Mouse (Mus musculus): Measurements from ENCODE around the gene Cep19. TPM values are rescaled to one million over a fixed set of nuclear protein-coding genes. Genes with fewer than 3 reads are reported as not detected.
A peak's percentile ranks its signal among the peaks of the same experiment; 100 is the strongest.

Cep19 gene
- polyA plus RNA-seq, 1 experiment from 2014 or later = 43.3 TPM

DNA sequence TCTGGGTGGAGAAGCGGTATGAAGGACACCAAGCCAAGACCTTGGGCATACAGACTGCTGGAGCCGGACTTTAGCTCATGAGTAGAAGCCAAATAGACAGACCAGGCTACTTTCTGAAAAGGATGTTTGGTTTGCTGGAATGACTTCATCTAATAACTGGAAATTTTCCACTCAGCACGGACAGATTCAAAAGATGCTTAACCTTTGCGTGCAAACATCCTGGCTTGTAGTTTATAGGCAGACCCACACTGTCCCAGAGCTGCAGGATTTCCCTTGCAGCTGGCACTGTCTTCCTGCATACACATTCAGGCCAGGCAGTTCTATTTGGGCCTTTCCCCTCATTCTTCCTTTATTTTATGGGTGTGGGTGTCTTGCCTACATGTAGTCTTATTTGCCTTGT, 27.4 kb downstream of the Cep19 start:
- DNase-seq (ENCODE audit: low spot score) (no peak), ATAC-seq (replicated peaks; ENCODE audit: low FRiP score) (no peak)
- Histone ChIP-seq H3K9me3 (ENCODE audit: control insufficient read depth, low read length) (no peaks in the 10 kb centered on the region), H3K27me3 (ENCODE audit: control insufficient read depth, insufficient read depth, low read length) (no peaks in the 10 kb centered on the region), H3K9ac (ENCODE audit: low read length) (no peak overlapping the region), H3K4me3 (ENCODE audit: low read depth, low read length) (no peak overlapping the region), H3K27ac (ENCODE audit: low read depth, low read length) (no peak overlapping the region), H3K4me1 (replicated peaks; ENCODE audit: control insufficient read depth, insufficient read depth, low read length) (no peaks in the 10 kb centered on the region), H3K36me3 (ENCODE audit: control insufficient read depth, insufficient read depth, low read length) (no peaks in the 10 kb centered on the region), H3K4me2 (ENCODE audit: low read depth, low read length, severe bottlenecking) (no peak overlapping the region)
- 94% methylated on average over 4 of the region's 4 CpGs for WGBS

- Histone ChIP-seq H3K9ac (ENCODE audit: low read length) (no peak overlapping the region), H3K36me3 (ENCODE audit: control insufficient read depth, insufficient read depth, low read length) (no peaks in the 10 kb centered on the region), H3K27ac (ENCODE audit: low read depth, low read length) (no peak overlapping the region), H3K4me1 (replicated peaks; ENCODE audit: control insufficient read depth, insufficient read depth, low read length) (no peaks in the 10 kb centered on the region), H3K4me2 (ENCODE audit: low read depth, low read length, severe bottlenecking) (no peak overlapping the region), H3K4me3 (ENCODE audit: low read depth, low read length) (no peak overlapping the region), H3K9me3 (ENCODE audit: control insufficient read depth, low read length) (no peaks in the 10 kb centered on the region), H3K27me3 (ENCODE audit: control insufficient read depth, insufficient read depth, low read length) (no peaks in the 10 kb centered on the region)
- no peak for DNase-seq (ENCODE audit: low spot score)
- ATAC-seq (replicated peaks; ENCODE audit: low FRiP score) = no peak
- 84% methylated on average over 20 of the region's 20 CpGs for WGBS
Measured at GRCm38 (mm10) chr16:32129449-32130189, 30.0 kb downstream of the Cep19 start.

GRCm38 (mm10) chr16:32130190-32130826, 30.7 kb downstream of the Cep19 start:
- H3K9ac ChIP-seq (ENCODE audit: low read length) = no peak overlapping the region
- no peaks in the 10 kb centered on the region for H3K27me3 ChIP-seq (ENCODE audit: control insufficient read depth, insufficient read depth, low read length)
- no peaks in the 10 kb centered on the region for H3K4me1 ChIP-seq (replicated peaks; ENCODE audit: control insufficient read depth, insufficient read depth, low read length)
- DNase-seq (ENCODE audit: low spot score) = no peak
- no peak overlapping the region for H3K4me3 ChIP-seq (ENCODE audit: low read depth, low read length)
- no peak overlapping the region for H3K27ac ChIP-seq (ENCODE audit: low read depth, low read length)
- no peaks in the 10 kb centered on the region for H3K9me3 ChIP-seq (ENCODE audit: control insufficient read depth, low read length)
- no peak for ATAC-seq (replicated peaks; ENCODE audit: low FRiP score)
- no peaks in the 10 kb centered on the region for H3K36me3 ChIP-seq (ENCODE audit: control insufficient read depth, insufficient read depth, low read length)
- H3K4me2 ChIP-seq (ENCODE audit: low read depth, low read length, severe bottlenecking) = no peak overlapping the region
- 77% methylated on average over 16 of the region's 16 CpGs for WGBS

DNA sequence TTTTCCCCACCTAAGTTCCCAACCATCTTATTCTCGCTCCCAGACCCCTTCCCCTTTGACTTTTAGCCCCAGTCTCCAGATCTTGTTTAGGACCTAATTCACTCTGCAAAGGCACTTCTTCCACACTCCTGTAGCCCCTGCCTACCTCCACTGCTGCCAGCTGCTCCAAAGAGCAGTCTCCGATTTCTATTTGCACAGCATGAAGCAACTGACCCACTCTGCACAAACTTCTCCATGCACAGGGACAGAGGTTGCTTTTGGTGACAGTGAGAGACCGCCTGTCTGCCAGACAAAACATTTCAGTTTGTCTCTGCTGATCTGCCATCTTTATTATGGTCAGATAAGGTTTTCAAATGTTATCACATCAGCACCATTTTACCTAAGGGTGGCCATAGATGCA, 33.5 kb downstream of the Cep19 start:
- ATAC-seq (replicated peaks; ENCODE audit: low FRiP score) (no peak), DNase-seq (ENCODE audit: low spot score) (no peak)
- WGBS = 79% methylated on average over 3 of the region's 3 CpGs
- Histone ChIP-seq H3K27ac (ENCODE audit: low read depth, low read length) (no peak overlapping the region), H3K27me3 (ENCODE audit: control insufficient read depth, insufficient read depth, low read length) (no peaks in the 10 kb centered on the region), H3K36me3 (ENCODE audit: control insufficient read depth, insufficient read depth, low read length) (no peaks in the 10 kb centered on the region), H3K4me1 (replicated peaks; ENCODE audit: control insufficient read depth, insufficient read depth, low read length) (no peaks in the 10 kb centered on the region), H3K9me3 (ENCODE audit: control insufficient read depth, low read length) (no peaks in the 10 kb centered on the region), H3K4me2 (ENCODE audit: low read depth, low read length, severe bottlenecking) (no peak overlapping the region), H3K4me3 (ENCODE audit: low read depth, low read length) (no peak overlapping the region), H3K9ac (ENCODE audit: low read length) (no peak overlapping the region)

GRCm38 (mm10) chr16:32135842-32136357, 36.3 kb downstream of the Cep19 start:
- Histone ChIP-seq H3K4me2 (ENCODE audit: low read depth, low read length, severe bottlenecking) (no peak overlapping the region), H3K36me3 (ENCODE audit: control insufficient read depth, insufficient read depth, low read length) (no peaks in the 10 kb centered on the region), H3K9me3 (ENCODE audit: control insufficient read depth, low read length) (no peaks in the 10 kb centered on the region), H3K27ac (ENCODE audit: low read depth, low read length) (no peak overlapping the region), H3K9ac (ENCODE audit: low read length) (no peak overlapping the region), H3K4me1 (replicated peaks; ENCODE audit: control insufficient read depth, insufficient read depth, low read length) (no peaks in the 10 kb centered on the region), H3K4me3 (ENCODE audit: low read depth, low read length) (no peak overlapping the region), H3K27me3 (ENCODE audit: control insufficient read depth, insufficient read depth, low read length) (no peaks in the 10 kb centered on the region)
- DNase-seq (ENCODE audit: low spot score) (peak; percentile 16), ATAC-seq (replicated peaks; ENCODE audit: low FRiP score) (no peak)
- WGBS = 82% methylated on average over 7 of the region's 7 CpGs

DNA sequence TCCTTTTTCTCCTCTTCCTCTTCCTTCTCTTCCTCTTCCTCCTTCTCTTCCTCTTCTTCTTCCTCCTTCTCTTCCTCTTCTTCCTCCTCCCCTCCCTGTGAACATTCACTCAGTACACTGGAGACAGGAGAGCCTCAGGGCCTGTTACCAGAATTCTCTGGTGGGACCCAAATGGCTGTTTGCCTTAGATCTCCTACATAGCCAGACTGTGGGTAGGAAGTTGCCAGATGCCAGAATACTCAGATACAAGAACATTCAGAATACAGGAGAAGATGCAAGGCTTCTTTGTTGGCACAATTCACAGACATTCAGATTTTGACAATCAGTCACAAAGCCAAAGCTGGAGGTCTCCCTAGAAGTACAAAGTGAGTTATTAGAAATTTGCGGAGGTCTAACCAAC, 39.4 kb downstream of the Cep19 start:
- Histone ChIP-seq H3K36me3 (ENCODE audit: control insufficient read depth, insufficient read depth, low read length) (no peaks in the 10 kb centered on the region), H3K4me2 (ENCODE audit: low read depth, low read length, severe bottlenecking) (no peak overlapping the region), H3K9ac (ENCODE audit: low read length) (no peak overlapping the region), H3K4me3 (ENCODE audit: low read depth, low read length) (no peak overlapping the region), H3K9me3 (ENCODE audit: control insufficient read depth, low read length) (no peaks in the 10 kb centered on the region), H3K27ac (ENCODE audit: low read depth, low read length) (no peak overlapping the region), H3K27me3 (ENCODE audit: control insufficient read depth, insufficient read depth, low read length) (no peaks in the 10 kb centered on the region), H3K4me1 (replicated peaks; ENCODE audit: control insufficient read depth, insufficient read depth, low read length) (no peaks in the 10 kb centered on the region)
- ATAC-seq (replicated peaks; ENCODE audit: low FRiP score) (no peak), DNase-seq (ENCODE audit: low spot score) (no peak)
- WGBS = 97% methylated on average over 1 of the region's 1 CpGs

GRCm38 (mm10) chr16:32143766-32144165, 44.2 kb downstream of the Cep19 start:
- Histone ChIP-seq H3K27ac (ENCODE audit: low read depth, low read length) (no peak overlapping the region), H3K4me3 (ENCODE audit: low read depth, low read length) (no peak overlapping the region), H3K4me1 (replicated peaks; ENCODE audit: control insufficient read depth, insufficient read depth, low read length) (no peaks in the 10 kb centered on the region), H3K9ac (ENCODE audit: low read length) (no peak overlapping the region), H3K27me3 (ENCODE audit: control insufficient read depth, insufficient read depth, low read length) (no peaks in the 10 kb centered on the region), H3K4me2 (ENCODE audit: low read depth, low read length, severe bottlenecking) (no peak overlapping the region), H3K36me3 (ENCODE audit: control insufficient read depth, insufficient read depth, low read length) (no peaks in the 10 kb centered on the region), H3K9me3 (ENCODE audit: control insufficient read depth, low read length) (no peaks in the 10 kb centered on the region)
- no peak for ATAC-seq (replicated peaks; ENCODE audit: low FRiP score)
- peak; percentile 42 for DNase-seq (ENCODE audit: low spot score)
- WGBS = 95% methylated on average over 15 of the region's 15 CpGs

DNA sequence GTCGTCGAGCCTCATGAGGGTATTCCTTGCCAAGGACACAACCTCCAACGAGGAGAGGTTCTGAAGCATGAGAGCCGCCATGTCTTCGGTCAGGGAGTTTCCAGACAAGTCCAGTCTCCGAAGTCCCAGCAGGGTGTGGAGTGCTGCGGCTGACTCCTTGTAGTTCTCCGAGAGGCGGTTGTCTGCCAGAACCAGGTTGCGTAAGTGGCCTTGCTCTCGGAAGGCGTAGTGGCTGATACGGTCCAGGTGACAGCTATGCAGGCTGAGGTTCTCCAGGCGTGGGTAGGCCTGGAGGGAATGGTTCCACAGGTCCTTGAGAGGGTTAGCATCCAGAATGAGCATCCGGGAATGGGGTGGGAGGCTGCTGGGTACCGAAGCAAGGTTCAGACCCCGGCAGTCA, 45.0 kb downstream of the Cep19 start:
- Histone ChIP-seq H3K36me3 (ENCODE audit: control insufficient read depth, insufficient read depth, low read length) (no peaks in the 10 kb centered on the region), H3K4me3 (ENCODE audit: low read depth, low read length) (no peak overlapping the region), H3K9ac (ENCODE audit: low read length) (no peak overlapping the region), H3K4me1 (replicated peaks; ENCODE audit: control insufficient read depth, insufficient read depth, low read length) (no peaks in the 10 kb centered on the region), H3K27ac (ENCODE audit: low read depth, low read length) (no peak overlapping the region), H3K27me3 (ENCODE audit: control insufficient read depth, insufficient read depth, low read length) (no peaks in the 10 kb centered on the region), H3K4me2 (ENCODE audit: low read depth, low read length, severe bottlenecking) (no peak overlapping the region), H3K9me3 (ENCODE audit: control insufficient read depth, low read length) (no peaks in the 10 kb centered on the region)
- no peak for ATAC-seq (replicated peaks; ENCODE audit: low FRiP score)
- peak; percentile 42 for DNase-seq (ENCODE audit: low spot score)
- WGBS = 94% methylated on average over 17 of the region's 17 CpGs
